Mouse (Mus musculus): Measurements from ENCODE around the gene Pdss2. TPM values are rescaled to one million over a fixed set of nuclear protein-coding genes. Genes with fewer than 3 reads are reported as not detected.

Gene Pdss2
- polyA plus RNA-seq, 1 experiment from 2014 or later = 12.3 TPM

GRCm38 (mm10) chr10:43277266-43278145 is 56.2 kb downstream of the Pdss2 start:
- WGBS = 36% methylated on average over 8 of the region's 8 CpGs
- Histone ChIP-seq H3K9ac (no peak overlapping the region), H3K27ac (ENCODE audit: poor library complexity, severe bottlenecking) (no peak overlapping the region), H3K4me3 (no peak overlapping the region), H3K36me3 (no peaks in the 10 kb centered on the region), H3K9me3 (replicated peaks) (no peaks in the 10 kb centered on the region), H3K4me1 (replicated peaks) (peaks cover 11% of the 10 kb centered on the region), H3K27me3 (replicated peaks) (no peaks in the 10 kb centered on the region), H3K4me2 (no peak overlapping the region; the same call in 1 of the 2 replicates)
- no peak for ATAC-seq (ENCODE audit: insufficient number of reproducible peaks, low FRiP score)

- Histone ChIP-seq H3K9me3 (replicated peaks) (no peaks in the 10 kb centered on the region), H3K27me3 (replicated peaks) (no peaks in the 10 kb centered on the region), H3K4me1 (replicated peaks) (peaks cover 20% of the 10 kb centered on the region), H3K4me3 (no peak overlapping the region), H3K4me2 (no peak overlapping the region), H3K36me3 (no peaks in the 10 kb centered on the region), H3K9ac (no peak overlapping the region), H3K27ac (ENCODE audit: poor library complexity, severe bottlenecking) (no peak overlapping the region)
- 76% methylated on average over 5 of the region's 5 CpGs for WGBS
- ATAC-seq (ENCODE audit: insufficient number of reproducible peaks, low FRiP score) = no peak
These were observed 58.5 kb downstream of the Pdss2 start for GRCm38 (mm10) chr10:43279637-43280288.

- WGBS = 80% methylated on average over 1 of the region's 1 CpGs
- H3K4me1 ChIP-seq (replicated peaks) = peaks cover 19% of the 10 kb centered on the region
- no peak overlapping the region for H3K27ac ChIP-seq (ENCODE audit: poor library complexity, severe bottlenecking)
- no peak overlapping the region for H3K4me3 ChIP-seq
- H3K36me3 ChIP-seq = no peaks in the 10 kb centered on the region
- H3K4me2 ChIP-seq = no peak overlapping the region
- H3K9ac ChIP-seq = no peak overlapping the region
- no peak for ATAC-seq (ENCODE audit: insufficient number of reproducible peaks, low FRiP score)
- H3K27me3 ChIP-seq (replicated peaks) = no peaks in the 10 kb centered on the region
- no peaks in the 10 kb centered on the region for H3K9me3 ChIP-seq (replicated peaks)
These were observed 64.3 kb downstream of the Pdss2 start for GRCm38 (mm10) chr10:43285541-43285940.

- no peak overlapping the region for H3K9ac ChIP-seq
- ATAC-seq (ENCODE audit: insufficient number of reproducible peaks, low FRiP score) = no peak
- H3K4me1 ChIP-seq (replicated peaks) = peaks cover 19% of the 10 kb centered on the region
- WGBS = 44% methylated on average over 2 of the region's 2 CpGs
- no peaks in the 10 kb centered on the region for H3K9me3 ChIP-seq (replicated peaks)
- H3K36me3 ChIP-seq = no peaks in the 10 kb centered on the region
- H3K4me2 ChIP-seq = no peak overlapping the region
- no peak overlapping the region for H3K27ac ChIP-seq (ENCODE audit: poor library complexity, severe bottlenecking)
- no peak overlapping the region for H3K4me3 ChIP-seq
- H3K27me3 ChIP-seq (replicated peaks) = no peaks in the 10 kb centered on the region
These were observed 69.4 kb downstream of the Pdss2 start for GRCm38 (mm10) chr10:43290638-43291230.

- Histone ChIP-seq H3K4me1 (replicated peaks) (peaks cover 19% of the 10 kb centered on the region), H3K9ac (no peak overlapping the region), H3K27ac (ENCODE audit: poor library complexity, severe bottlenecking) (no peak overlapping the region), H3K27me3 (replicated peaks) (no peaks in the 10 kb centered on the region), H3K4me2 (no peak overlapping the region), H3K9me3 (replicated peaks) (no peaks in the 10 kb centered on the region), H3K36me3 (no peaks in the 10 kb centered on the region), H3K4me3 (no peak overlapping the region)
- ATAC-seq (ENCODE audit: insufficient number of reproducible peaks, low FRiP score) = no peak
- 66% methylated on average over 2 of the region's 2 CpGs for WGBS
These were observed 70.0 kb downstream of the Pdss2 start for GRCm38 (mm10) chr10:43291333-43291736.

GRCm38 (mm10) chr10:43292454-43292853 is 71.2 kb downstream of the Pdss2 start:
- Histone ChIP-seq H3K4me2 (no peak overlapping the region), H3K4me1 (replicated peaks) (peaks cover 19% of the 10 kb centered on the region), H3K9me3 (replicated peaks) (no peaks in the 10 kb centered on the region), H3K9ac (no peak overlapping the region), H3K27me3 (replicated peaks) (no peaks in the 10 kb centered on the region), H3K4me3 (no peak overlapping the region), H3K36me3 (no peaks in the 10 kb centered on the region), H3K27ac (ENCODE audit: poor library complexity, severe bottlenecking) (no peak overlapping the region)
- no peak for ATAC-seq (ENCODE audit: insufficient number of reproducible peaks, low FRiP score)
- 60% methylated on average over 4 of the region's 4 CpGs for WGBS

- peaks cover 16% of the 10 kb centered on the region for H3K4me1 ChIP-seq (replicated peaks)
- WGBS = 81% methylated on average over 4 of the region's 4 CpGs
- no peak for ATAC-seq (ENCODE audit: insufficient number of reproducible peaks, low FRiP score)
- no peak overlapping the region for H3K27ac ChIP-seq (ENCODE audit: poor library complexity, severe bottlenecking)
- no peak overlapping the region for H3K4me3 ChIP-seq
- H3K4me2 ChIP-seq = no peak overlapping the region
- no peaks in the 10 kb centered on the region for H3K9me3 ChIP-seq (replicated peaks)
- H3K36me3 ChIP-seq = no peaks in the 10 kb centered on the region
- H3K9ac ChIP-seq = no peak overlapping the region
- H3K27me3 ChIP-seq (replicated peaks) = no peaks in the 10 kb centered on the region
These were observed 73.0 kb downstream of the Pdss2 start for GRCm38 (mm10) chr10:43294331-43294730.

GRCm38 (mm10) chr10:43308105-43308810 is 87.0 kb downstream of the Pdss2 start:
- Histone ChIP-seq H3K4me3 (no peak overlapping the region), H3K4me2 (no peak overlapping the region), H3K27me3 (replicated peaks) (no peaks in the 10 kb centered on the region), H3K9ac (no peak overlapping the region), H3K27ac (ENCODE audit: poor library complexity, severe bottlenecking) (no peak overlapping the region), H3K36me3 (no peaks in the 10 kb centered on the region), H3K9me3 (replicated peaks) (no peaks in the 10 kb centered on the region; the same call in 1 of the 2 replicates), H3K4me1 (replicated peaks) (peaks cover 12% of the 10 kb centered on the region)
- 82% methylated on average over 5 of the region's 5 CpGs for WGBS
- ATAC-seq (ENCODE audit: insufficient number of reproducible peaks, low FRiP score) = no peak

- Histone ChIP-seq H3K4me2 (no peak overlapping the region), H3K27me3 (replicated peaks) (no peaks in the 10 kb centered on the region), H3K4me1 (replicated peaks) (peaks cover 12% of the 10 kb centered on the region), H3K36me3 (no peaks in the 10 kb centered on the region), H3K27ac (ENCODE audit: poor library complexity, severe bottlenecking) (no peak overlapping the region), H3K9ac (no peak overlapping the region), H3K9me3 (replicated peaks) (no peaks in the 10 kb centered on the region), H3K4me3 (no peak overlapping the region)
- ATAC-seq (ENCODE audit: insufficient number of reproducible peaks, low FRiP score) = no peak
- 60% methylated on average over 10 of the region's 10 CpGs for WGBS
These were observed 89.6 kb downstream of the Pdss2 start for GRCm38 (mm10) chr10:43310781-43311392.

GRCm38 (mm10) chr10:43312211-43312610 is 90.9 kb downstream of the Pdss2 start:
- WGBS = 85% methylated on average over 2 of the region's 2 CpGs
- peaks cover 12% of the 10 kb centered on the region for H3K4me1 ChIP-seq (replicated peaks)
- no peaks in the 10 kb centered on the region for H3K36me3 ChIP-seq
- H3K9me3 ChIP-seq (replicated peaks) = no peaks in the 10 kb centered on the region
- H3K9ac ChIP-seq = no peak overlapping the region
- no peaks in the 10 kb centered on the region for H3K27me3 ChIP-seq (replicated peaks)
- H3K4me3 ChIP-seq = no peak overlapping the region
- no peak for ATAC-seq (ENCODE audit: insufficient number of reproducible peaks, low FRiP score)
- H3K4me2 ChIP-seq = no peak overlapping the region
- H3K27ac ChIP-seq (ENCODE audit: poor library complexity, severe bottlenecking) = no peak overlapping the region

Data from heart, embryonic 12.5 days (tissue).